Mouse (Mus musculus): ENCODE data around the gene Zwilch. TPM values are rescaled to one million over a fixed set of nuclear protein-coding genes. Genes with fewer than 3 reads are reported as not detected.
"Not testable (repeated sequence)": the region's sequence is repeated elsewhere in the genome, so short reads cannot be mapped to it uniquely, and the experiment has no call there.

Zwilch gene
- polyA plus RNA-seq, 1 experiment from 2014 or later = 5.1 TPM

- Histone ChIP-seq H3K4me2 (ENCODE audit: low read length) (no peak overlapping the region), H3K36me3 (ENCODE audit: control insufficient read depth, insufficient read depth, low read length) (no peaks in the 10 kb centered on the region), H3K9me3 (replicated peaks; ENCODE audit: control insufficient read depth, low read length, poor library complexity, severe bottlenecking) (no peaks in the 10 kb centered on the region), H3K9ac (ENCODE audit: low read depth, low read length) (no peak overlapping the region), H3K4me3 (ENCODE audit: low read depth, low read length) (no peak overlapping the region), H3K27ac (ENCODE audit: low read length) (no peak overlapping the region), H3K27me3 (ENCODE audit: control insufficient read depth, insufficient read depth, low read depth, low read length) (no peaks in the 10 kb centered on the region), H3K4me1 (ENCODE audit: control insufficient read depth, insufficient read depth, low read length) (no peaks in the 10 kb centered on the region)
- 93% methylated on average over 17 of the region's 17 CpGs for WGBS
- no peak for ATAC-seq
Observed at GRCm38 (mm10) chr9:64214452-64214851, 41.5 kb upstream of the Zwilch start.

- Histone ChIP-seq H3K27me3 (ENCODE audit: control insufficient read depth, insufficient read depth, low read depth, low read length) (no peaks in the 10 kb centered on the region), H3K9ac (ENCODE audit: low read depth, low read length) (no peak overlapping the region), H3K36me3 (ENCODE audit: control insufficient read depth, insufficient read depth, low read length) (peaks cover 2% of the 10 kb centered on the region), H3K4me3 (ENCODE audit: low read depth, low read length) (no peak overlapping the region), H3K27ac (ENCODE audit: low read length) (no peak overlapping the region), H3K4me1 (ENCODE audit: control insufficient read depth, insufficient read depth, low read length) (no peaks in the 10 kb centered on the region), H3K4me2 (ENCODE audit: low read length) (no peak overlapping the region), H3K9me3 (replicated peaks; ENCODE audit: control insufficient read depth, low read length, poor library complexity, severe bottlenecking) (no peaks in the 10 kb centered on the region)
- 79% methylated on average over 3 of the region's 3 CpGs for WGBS
- ATAC-seq = no peak
Observed at GRCm38 (mm10) chr9:64207509-64208084, 34.7 kb upstream of the Zwilch start.

- H3K27me3 ChIP-seq (ENCODE audit: control insufficient read depth, insufficient read depth, low read depth, low read length) = no peaks in the 10 kb centered on the region
- no peak overlapping the region for H3K4me3 ChIP-seq (ENCODE audit: low read depth, low read length)
- H3K27ac ChIP-seq (ENCODE audit: low read length) = no peak overlapping the region
- H3K4me2 ChIP-seq (ENCODE audit: low read length) = no peak overlapping the region
- no peak for ATAC-seq
- H3K9me3 ChIP-seq (replicated peaks; ENCODE audit: control insufficient read depth, low read length, poor library complexity, severe bottlenecking) = no peaks in the 10 kb centered on the region
- no peak overlapping the region for H3K9ac ChIP-seq (ENCODE audit: low read depth, low read length)
- H3K36me3 ChIP-seq (ENCODE audit: control insufficient read depth, insufficient read depth, low read length) = peaks cover 2% of the 10 kb centered on the region; the same call in 1 of the 2 replicates
- no peaks in the 10 kb centered on the region for H3K4me1 ChIP-seq (ENCODE audit: control insufficient read depth, insufficient read depth, low read length)
Observed at GRCm38 (mm10) chr9:64202866-64203265, 30.0 kb upstream of the Zwilch start.

- H3K9ac ChIP-seq (ENCODE audit: low read depth, low read length) = no peak overlapping the region
- no peaks in the 10 kb centered on the region for H3K4me1 ChIP-seq (ENCODE audit: control insufficient read depth, insufficient read depth, low read length)
- H3K27ac ChIP-seq (ENCODE audit: low read length) = no peak overlapping the region
- H3K27me3 ChIP-seq (ENCODE audit: control insufficient read depth, insufficient read depth, low read depth, low read length) = no peaks in the 10 kb centered on the region
- no peak overlapping the region for H3K4me3 ChIP-seq (ENCODE audit: low read depth, low read length)
- H3K9me3 ChIP-seq (replicated peaks; ENCODE audit: control insufficient read depth, low read length, poor library complexity, severe bottlenecking) = no peaks in the 10 kb centered on the region
- H3K4me2 ChIP-seq (ENCODE audit: low read length) = no peak overlapping the region
- H3K36me3 ChIP-seq (ENCODE audit: control insufficient read depth, insufficient read depth, low read length) = peaks cover 2% of the 10 kb centered on the region; the same call in 1 of the 2 replicates
- no peak for ATAC-seq
Observed at GRCm38 (mm10) chr9:64202331-64202730, 29.4 kb upstream of the Zwilch start.

- H3K36me3 ChIP-seq (ENCODE audit: control insufficient read depth, insufficient read depth, low read length) = no peaks in the 10 kb centered on the region; the same call in 1 of the 2 replicates
- H3K4me3 ChIP-seq (ENCODE audit: low read depth, low read length) = no peak overlapping the region
- no peaks in the 10 kb centered on the region for H3K27me3 ChIP-seq (ENCODE audit: control insufficient read depth, insufficient read depth, low read depth, low read length)
- H3K4me1 ChIP-seq (ENCODE audit: control insufficient read depth, insufficient read depth, low read length) = no peaks in the 10 kb centered on the region
- no peak overlapping the region for H3K9ac ChIP-seq (ENCODE audit: low read depth, low read length)
- no peak overlapping the region for H3K27ac ChIP-seq (ENCODE audit: low read length)
- H3K9me3 ChIP-seq (replicated peaks; ENCODE audit: control insufficient read depth, low read length, poor library complexity, severe bottlenecking) = no peaks in the 10 kb centered on the region
- 89% methylated on average over 2 of the region's 2 CpGs for WGBS
- H3K4me2 ChIP-seq (ENCODE audit: low read length) = no peak overlapping the region
- no peak for ATAC-seq
Observed at GRCm38 (mm10) chr9:64199897-64200296, 27.0 kb upstream of the Zwilch start.

GRCm38 (mm10) chr9:64198763-64199418, 26.0 kb upstream of the Zwilch start:
- WGBS = 90% methylated on average over 7 of the region's 7 CpGs
- not testable (repeated sequence) for H3K36me3 ChIP-seq (ENCODE audit: control insufficient read depth, insufficient read depth, low read length); H3K4me1 ChIP-seq (ENCODE audit: control insufficient read depth, insufficient read depth, low read length)

GRCm38 (mm10) chr9:64198068-64198762, 25.3 kb upstream of the Zwilch start:
- H3K36me3 ChIP-seq (ENCODE audit: control insufficient read depth, insufficient read depth, low read length) = no peaks in the 10 kb centered on the region
- 90% methylated on average over 5 of the region's 5 CpGs for WGBS
- no peaks in the 10 kb centered on the region for H3K4me1 ChIP-seq (ENCODE audit: control insufficient read depth, insufficient read depth, low read length)
- no peak overlapping the region for H3K4me3 ChIP-seq (ENCODE audit: low read depth, low read length)
- no peaks in the 10 kb centered on the region for H3K27me3 ChIP-seq (ENCODE audit: control insufficient read depth, insufficient read depth, low read depth, low read length)
- no peak overlapping the region for H3K4me2 ChIP-seq (ENCODE audit: low read length)
- no peak overlapping the region for H3K27ac ChIP-seq (ENCODE audit: low read length)
- no peak overlapping the region for H3K9ac ChIP-seq (ENCODE audit: low read depth, low read length)
- no peaks in the 10 kb centered on the region for H3K9me3 ChIP-seq (replicated peaks; ENCODE audit: control insufficient read depth, low read length, poor library complexity, severe bottlenecking)
- no peak for ATAC-seq

More at GRCm38 (mm10) chr9:64198763-64199418, 26.0 kb upstream of the Zwilch start:
- H3K27ac ChIP-seq (ENCODE audit: low read length); H3K9me3 ChIP-seq (replicated peaks; ENCODE audit: control insufficient read depth, low read length, poor library complexity, severe bottlenecking); H3K4me3 ChIP-seq (ENCODE audit: low read depth, low read length); H3K9ac ChIP-seq (ENCODE audit: low read depth, low read length); H3K4me2 ChIP-seq (ENCODE audit: low read length); ATAC-seq; H3K27me3 ChIP-seq (ENCODE audit: control insufficient read depth, insufficient read depth, low read depth, low read length): not testable (repeated sequence)

GRCm38 (mm10) chr9:64197524-64197923, 24.6 kb upstream of the Zwilch start:
- Histone ChIP-seq H3K9ac (ENCODE audit: low read depth, low read length) (no peak overlapping the region), H3K36me3 (ENCODE audit: control insufficient read depth, insufficient read depth, low read length) (0 out of 2 replicates have a peak, but pooled peaks cover under 1% of the 10 kb centered on the region), H3K4me3 (ENCODE audit: low read depth, low read length) (no peak overlapping the region), H3K27me3 (ENCODE audit: control insufficient read depth, insufficient read depth, low read depth, low read length) (no peaks in the 10 kb centered on the region), H3K27ac (ENCODE audit: low read length) (no peak overlapping the region), H3K9me3 (replicated peaks; ENCODE audit: control insufficient read depth, low read length, poor library complexity, severe bottlenecking) (no peaks in the 10 kb centered on the region), H3K4me1 (ENCODE audit: control insufficient read depth, insufficient read depth, low read length) (no peaks in the 10 kb centered on the region), H3K4me2 (ENCODE audit: low read length) (no peak overlapping the region)
- ATAC-seq = no peak
- 88% methylated on average over 8 of the region's 8 CpGs for WGBS

GRCm38 (mm10) chr9:64195554-64195953, 22.6 kb upstream of the Zwilch start:
- Histone ChIP-seq H3K4me1 (ENCODE audit: control insufficient read depth, insufficient read depth, low read length) (no peaks in the 10 kb centered on the region), H3K9me3 (replicated peaks; ENCODE audit: control insufficient read depth, low read length, poor library complexity, severe bottlenecking) (no peaks in the 10 kb centered on the region), H3K4me3 (ENCODE audit: low read depth, low read length) (no peak overlapping the region), H3K27me3 (ENCODE audit: control insufficient read depth, insufficient read depth, low read depth, low read length) (no peaks in the 10 kb centered on the region), H3K27ac (ENCODE audit: low read length) (no peak overlapping the region), H3K36me3 (ENCODE audit: control insufficient read depth, insufficient read depth, low read length) (peaks cover 9% of the 10 kb centered on the region; the same call in 1 of the 2 replicates), H3K9ac (ENCODE audit: low read depth, low read length) (no peak overlapping the region), H3K4me2 (ENCODE audit: low read length) (no peak overlapping the region)
- 77% methylated on average over 4 of the region's 4 CpGs for WGBS
- ATAC-seq = no peak

All from midbrain, embryonic 16.5 days (tissue).